Mouse (Mus musculus) thymus, postnatal 25 days (tissue): ENCODE measurements around the gene Rita1.

Experiments
- DNase-seq: peaks from one replicate; pipeline ENCODE4 v3.0.0; 2022

The Rita1 gene

GRCm38 (mm10) chr5:120612442-120612821, at the start of gene Rita1, which contains the start of gene Ddx54:
Gene Rita1, minus strand, starts transcription at chr5:120612589.
Gene Ddx54, plus strand, starts transcription at chr5:120612739.
- DNase-seq = peak; percentile 99

DNA sequence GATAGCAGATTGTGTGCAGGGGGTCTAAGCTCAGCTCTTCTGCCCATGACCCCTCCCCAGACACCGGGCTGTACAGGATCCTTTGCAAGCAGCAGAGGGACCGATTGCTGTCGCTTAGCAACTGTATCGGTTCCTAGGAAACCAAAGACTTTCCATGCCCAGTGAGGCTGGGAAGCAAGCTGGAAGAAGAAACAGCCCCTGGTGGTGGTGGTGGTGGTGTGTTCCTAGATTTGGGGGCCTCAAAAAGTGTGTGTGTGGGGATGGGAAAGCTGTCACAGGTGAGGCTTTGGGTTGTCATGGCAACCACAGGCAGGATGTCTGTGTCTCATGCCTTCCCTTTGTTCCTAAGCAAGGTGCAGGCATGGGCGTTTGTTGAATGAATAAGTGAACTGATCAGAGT, 48.4 kb upstream of the Rita1 start:
- no peak for DNase-seq

DNA sequence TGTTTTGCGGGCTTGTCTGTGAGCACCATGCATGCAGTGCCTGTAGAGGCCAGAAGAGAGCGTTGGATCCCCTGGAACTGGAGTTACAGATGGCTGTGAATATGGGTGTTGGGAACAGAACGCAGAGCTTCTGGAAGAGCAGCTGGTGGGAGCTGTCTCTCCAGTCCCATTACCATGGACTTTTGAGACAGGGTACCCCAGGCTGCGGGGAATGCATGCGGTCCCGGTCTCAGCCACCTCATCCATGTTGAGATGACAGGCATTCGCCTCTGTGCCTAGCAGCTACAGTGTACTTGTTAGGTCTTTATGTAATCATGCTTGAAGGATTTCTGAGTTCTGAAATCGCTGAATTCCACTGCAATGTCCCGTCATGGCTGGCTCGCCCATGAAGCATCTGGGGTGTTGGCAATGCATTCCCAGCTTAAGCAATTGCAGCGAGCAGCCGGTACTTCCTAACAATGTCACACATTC, 43.9 kb upstream of the Rita1 start:
- DNase-seq = no peak

DNA sequence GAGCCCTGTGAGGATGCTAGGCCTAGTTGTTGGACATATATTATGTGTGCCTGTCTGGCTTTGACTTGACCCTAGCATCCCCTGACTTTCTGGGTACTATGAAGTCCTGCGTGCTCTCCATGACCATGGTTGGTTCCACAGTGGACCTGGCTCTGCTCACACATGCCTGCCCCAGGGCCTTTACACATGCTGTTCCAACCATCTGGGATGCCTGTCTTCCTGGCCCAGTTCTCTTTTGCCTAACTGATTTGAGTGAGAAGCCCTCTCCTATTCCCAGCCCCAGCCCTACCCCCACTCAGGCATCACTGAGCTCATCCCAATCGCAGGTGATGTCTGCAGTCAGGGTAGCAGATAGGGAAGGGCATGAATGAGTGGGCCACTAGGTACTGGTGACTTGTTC, 41.5 kb upstream of the Rita1 start:
- no peak for DNase-seq

DNA sequence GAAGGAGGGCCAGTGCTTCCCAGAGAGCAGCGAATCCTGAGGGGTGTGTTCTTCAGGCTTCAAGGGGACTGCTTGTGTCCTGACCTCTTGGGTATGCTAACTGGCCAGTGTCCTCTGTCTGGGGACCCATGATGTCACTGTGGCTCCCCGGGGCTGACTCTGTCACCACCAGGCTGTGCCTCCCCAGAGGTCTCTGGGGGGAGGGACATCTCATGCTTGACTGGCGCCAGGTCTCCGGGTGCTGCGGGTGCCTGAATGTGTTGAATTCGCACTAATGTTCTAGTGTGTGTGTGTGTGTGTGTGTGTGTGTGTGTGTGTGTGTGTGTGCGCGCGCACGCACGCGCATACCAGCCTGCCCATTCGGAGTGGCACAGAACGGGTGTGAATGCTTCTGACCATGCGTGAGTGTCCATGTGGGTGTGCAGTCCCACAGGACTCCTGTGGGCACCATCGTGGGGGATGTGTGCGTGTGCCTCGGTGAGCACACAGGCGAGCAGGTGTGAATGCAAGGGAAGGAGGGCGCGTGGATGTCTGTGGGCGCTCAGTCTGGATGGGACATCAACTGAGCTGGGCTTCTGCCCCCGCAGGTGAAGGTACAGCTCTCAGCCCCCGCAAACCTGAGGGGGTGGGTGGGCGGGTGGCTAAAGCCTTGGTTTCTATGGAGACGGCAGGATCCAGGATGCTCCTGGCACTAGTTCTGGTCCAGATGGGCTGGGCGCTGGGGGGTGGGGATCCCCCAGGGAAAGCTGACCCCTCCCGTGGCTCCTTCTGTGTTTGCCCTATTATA, 40.7 kb upstream of the Rita1 start:
- no peak for DNase-seq

GRCm38 (mm10) chr5:120651230-120651629, 38.8 kb upstream of the Rita1 start:
- no peak for DNase-seq

GRCm38 (mm10) chr5:120649938-120650337, 37.5 kb upstream of the Rita1 start:
- DNase-seq = no peak

- peak; percentile 61 for DNase-seq
Observed at GRCm38 (mm10) chr5:120649374-120649933, 37.1 kb upstream of the Rita1 start.

DNA sequence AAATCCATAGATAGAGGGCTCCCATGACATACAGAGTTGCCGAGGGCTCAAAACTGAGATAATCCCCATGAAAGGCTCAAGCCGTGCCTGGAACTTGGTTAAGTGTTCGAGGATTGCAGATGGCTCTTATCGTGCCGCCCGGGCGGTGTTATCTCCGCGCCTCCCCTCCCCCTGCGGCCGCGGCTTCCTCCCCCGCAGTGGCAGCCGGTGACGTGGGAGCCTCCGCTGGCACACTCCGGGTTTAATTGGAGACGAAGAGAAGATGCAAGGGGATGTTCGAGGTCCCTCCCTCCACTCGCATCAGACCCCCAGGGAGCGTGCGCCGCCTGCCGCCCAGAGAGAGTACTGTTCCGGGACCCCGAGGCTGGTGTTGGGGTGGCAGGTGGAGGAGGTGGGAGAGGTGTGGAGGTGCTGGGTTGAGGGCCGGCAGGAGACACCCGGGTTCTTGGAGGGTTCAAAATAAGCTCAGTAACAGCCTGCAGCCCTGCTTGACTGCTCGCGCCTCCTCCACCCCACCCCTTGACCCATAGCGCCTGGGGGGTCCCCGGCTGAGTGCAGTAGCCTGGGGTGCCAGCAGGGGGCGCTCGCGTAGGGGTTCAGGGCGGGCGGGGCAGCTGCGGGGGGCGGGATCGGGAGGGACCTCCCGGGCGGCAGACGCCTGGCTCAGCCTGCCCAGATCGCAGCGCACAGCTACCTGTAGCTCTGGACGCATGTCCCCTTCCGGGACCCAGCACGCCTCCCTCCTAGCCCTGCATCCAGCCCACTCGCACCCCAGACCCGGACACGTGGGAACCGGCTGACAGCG, 36.4 kb upstream of the Rita1 start, which contains the start of gene Rasal1:
Gene Rasal1, plus strand, starts transcription at position 244 of the 805 bp plus-strand sequence.
- DNase-seq = peak; percentile 95

GRCm38 (mm10) chr5:120647814-120648491, 35.6 kb upstream of the Rita1 start:
- peak; percentile 55 for DNase-seq

GRCm38 (mm10) chr5:120647361-120647760, 35.0 kb upstream of the Rita1 start:
- peak; percentile 38 for DNase-seq

GRCm38 (mm10) chr5:120645851-120646250, 33.5 kb upstream of the Rita1 start:
- no peak for DNase-seq

GRCm38 (mm10) chr5:120644227-120644626, 31.8 kb upstream of the Rita1 start:
- DNase-seq = no peak

- no peak for DNase-seq
Observed at GRCm38 (mm10) chr5:120643365-120644085, 31.1 kb upstream of the Rita1 start.

DNA sequence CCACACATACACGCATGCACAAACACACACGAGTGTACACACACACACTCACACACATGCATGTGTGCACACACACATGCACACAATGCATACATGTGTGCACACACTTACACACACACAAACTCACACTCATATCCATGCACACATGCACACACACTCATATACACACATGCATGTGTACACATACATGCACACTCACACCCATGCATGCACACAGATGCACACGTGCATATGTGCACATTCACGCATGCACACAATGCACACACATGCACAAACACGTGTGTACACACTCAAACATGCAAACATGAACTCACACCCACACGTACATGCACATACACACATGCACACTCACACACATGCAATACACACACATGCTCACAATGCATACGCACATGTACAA, 27.7 kb upstream of the Rita1 start:
- no peak for DNase-seq

GRCm38 (mm10) chr5:120635633-120636032, 23.2 kb upstream of the Rita1 start:
- DNase-seq = no peak

- no peak for DNase-seq
Observed at GRCm38 (mm10) chr5:120634860-120635259, 22.5 kb upstream of the Rita1 start.

DNA sequence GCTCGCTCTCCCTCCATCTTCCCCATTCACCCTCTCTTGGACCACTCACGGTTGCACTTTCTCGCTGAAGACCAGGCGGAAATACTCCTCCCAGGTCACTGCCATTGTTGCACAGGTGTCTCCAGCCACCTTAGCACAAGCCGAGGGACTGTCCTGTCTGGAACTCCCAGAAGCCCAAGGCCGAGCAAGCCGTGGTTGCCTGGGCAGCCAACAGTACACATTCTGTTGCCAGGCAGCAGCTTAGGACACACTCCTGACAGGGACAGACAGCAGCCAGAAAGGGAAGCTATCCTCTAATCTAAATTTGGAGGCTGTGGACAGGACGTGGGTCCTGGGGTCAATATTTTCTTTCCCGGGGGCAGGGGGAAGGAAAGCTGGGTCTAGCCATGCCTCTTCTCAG, 21.7 kb upstream of the Rita1 start, which contains the start of gene Cfap73:
Gene Cfap73, minus strand, starts transcription at position 105 of the 400 bp plus-strand sequence.
- DNase-seq = no peak

DNA sequence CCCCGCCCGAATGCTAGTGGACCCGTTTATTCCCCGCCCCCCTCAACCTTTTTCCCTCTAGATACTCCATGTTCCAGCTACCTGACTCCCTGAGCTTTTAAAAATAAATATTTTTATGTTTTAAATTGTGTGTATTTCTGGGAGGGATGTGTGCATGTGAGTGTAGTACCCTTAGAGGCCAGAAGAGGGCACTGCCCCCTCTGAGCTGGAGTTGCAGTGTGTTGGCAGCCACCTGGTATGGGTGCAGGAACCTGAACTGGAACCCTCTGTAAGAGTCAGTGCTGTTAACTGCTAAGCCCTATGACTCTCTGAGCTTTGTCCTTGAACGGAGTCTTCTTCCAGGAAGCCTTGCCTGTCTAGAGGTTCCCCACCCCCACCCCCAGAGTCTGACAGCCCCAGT, 19.5 kb upstream of the Rita1 start:
- DNase-seq = no peak

- peak; percentile 71 for DNase-seq
Observed at GRCm38 (mm10) chr5:120631128-120631527, 18.7 kb upstream of the Rita1 start.

- DNase-seq = no peak
Observed at GRCm38 (mm10) chr5:120628624-120629023, 16.2 kb upstream of the Rita1 start.
